24 mouse cellular contexts compared by ENCODE assay signal in genomic region chr3:98880216-98880615, GRCm38 (mm10). TPM values are rescaled to one million over a fixed set of nuclear protein-coding genes. Genes with fewer than 3 reads are reported as not detected.
A peak's percentile ranks its signal among the peaks of the same experiment; 100 is the strongest.
DNase-seq lines count a peak whose midpoint lies in the region; ATAC-seq and TF ChIP-seq lines count a peak whose summit lies in the region.
"Had no signal": no experiment of that assay in that cellular context is flagged by ENCODE, and none has a peak within 500 bp of the region (broad histone marks: within the 10 kb centered on the region; RNA-seq: fewer than 3 reads in every experiment).

No protein-coding gene starts in this region.

- no peak overlapping the region for H3K4me2 ChIP-seq in CH12.LX (ENCODE audit: insufficient read depth, low read depth, poor library complexity, severe bottlenecking)
- H3K4me2 ChIP-seq: embryonic facial prominence, embryonic 12.5 days; forebrain, embryonic 13.5 days; forebrain, embryonic 15.5 days had no signal

- no peaks in the 10 kb centered on the region for H3K9me3 ChIP-seq in CH12.LX (replicated peaks; ENCODE audit: low read length)
- H3K9me3 ChIP-seq: embryonic facial prominence, embryonic 10.5 days; embryonic facial prominence, embryonic 12.5 days; forebrain, embryonic 13.5 days; forebrain, embryonic 15.5 days had no signal

- in situ Hi-C loops in CH12.LX (cut with MboI; ENCODE audit: low pct_ligation_motif_present, low pct_unique_long_range_greater_than_20kb, low sequenced_read_pairs): no loop called here

- no peaks in the 10 kb centered on the region for H3K79me2 ChIP-seq in CH12.LX (replicated peaks; ENCODE audit: control insufficient read depth, extremely low read depth, insufficient read depth, poor library complexity, severe bottlenecking)

- H3K4me3 ChIP-seq in CH12.LX (replicated peaks in 1 of 3; ENCODE audit: low read depth in 2 of 3, low read length in 2 of 3, poor library complexity in 1 of 3): no peak overlapping the region
- H3K4me3 ChIP-seq: embryonic facial prominence, embryonic 10.5 days; embryonic facial prominence, embryonic 12.5 days; forebrain, embryonic 13.5 days; forebrain, embryonic 15.5 days had no signal

- DNase-seq in adrenal gland, postnatal 10 days: peak; percentile 19
- no peak for DNase-seq in adrenal gland, adult 18-20 months (ENCODE audit: low spot score in 2 of 2)
- peak; percentile 12 for DNase-seq in CH12.LX (ENCODE audit: extremely low read depth)
- peak; percentile 2 for DNase-seq in R1 (ENCODE audit: low read depth, low spot score)
- peak; percentile 38 for DNase-seq in skeletal muscle tissue, adult 2 months (ENCODE audit: low read depth, low spot score)
- DNase-seq in kidney, adult 9 months: no peak
- DNase-seq: adrenal gland, postnatal 25 days; cerebellum, adult 11-12 months; cerebellum, adult 2 months; cerebellum, adult 9-10 months; cerebellum, postnatal 10 days; cerebellum, postnatal 25 days; forebrain, postnatal 0 days had no signal

- no peaks in the 10 kb centered on the region for H3K36me3 ChIP-seq in CH12.LX (replicated peaks in 1 of 2; ENCODE audit: control insufficient read depth in 1 of 2, insufficient read depth in 1 of 2, low read length in 1 of 2)
- H3K36me3 ChIP-seq: embryonic facial prominence, embryonic 10.5 days; embryonic facial prominence, embryonic 12.5 days; forebrain, embryonic 15.5 days; G1E had no signal

- no peak for TF ChIP-seq EP300 in CH12.LX (IDR thresholded peaks at IDR 0.05; ENCODE audit: low read length)

- no peak for ATAC-seq in megakaryocyte-erythroid progenitor cell, adult 5-6 weeks (replicated peaks; ENCODE audit: low FRiP score, low TSS enrichment, poor library complexity, severe bottlenecking)
- ATAC-seq: forebrain, embryonic 13.5 days; forebrain, embryonic 15.5 days; forebrain, postnatal 0 days; Patski had no signal

- no peak for TF ChIP-seq CTCF in CH12.LX (conservative IDR thresholded peaks at IDR 0.05 in 1 of 2, IDR thresholded peaks at IDR 0.05 in 1 of 2; ENCODE audit: low read depth in 2 of 2, low read length in 2 of 2)

- no peak overlapping the region for H3K9ac ChIP-seq in CH12.LX (ENCODE audit: insufficient read depth, low read depth)
- H3K9ac ChIP-seq: embryonic facial prominence, embryonic 12.5 days; forebrain, embryonic 13.5 days; forebrain, embryonic 15.5 days; forebrain, postnatal 0 days had no signal

- TF ChIP-seq POLR2A in CH12.LX (IDR thresholded peaks at IDR 0.05; ENCODE audit: low read depth, low read length): no peak

- no peaks in the 10 kb centered on the region for H3K27me3 ChIP-seq in CH12.LX (replicated peaks)
- H3K27me3 ChIP-seq: embryonic facial prominence, embryonic 12.5 days; forebrain, embryonic 13.5 days; forebrain, embryonic 15.5 days; Patski had no signal

- TF ChIP-seq RAD21 in CH12.LX (IDR thresholded peaks at IDR 0.05; ENCODE audit: low read depth, low read length): no peak

- no peak overlapping the region for H3K27ac ChIP-seq in CH12.LX (ENCODE audit: insufficient read depth, low read depth)
- H3K27ac ChIP-seq: embryonic facial prominence, embryonic 10.5 days; embryonic facial prominence, embryonic 12.5 days; forebrain, embryonic 13.5 days; forebrain, embryonic 15.5 days had no signal

- dilution Hi-C loops in CH12.LX (cut with MboI; ENCODE audit: extremely low pct_ligation_motif_present, extremely low pct_unique_long_range_greater_than_20kb, low sequenced_read_pairs): no loop called here

- H3K4me1 ChIP-seq in CH12.LX (ENCODE audit: control insufficient read depth in 1 of 2, insufficient read depth in 2 of 2): peaks cover 4% of the 10 kb centered on the region in 2 experiments; a peak in 2 of 4 replicates
- H3K4me1 ChIP-seq: embryonic facial prominence, embryonic 10.5 days; embryonic facial prominence, embryonic 12.5 days; forebrain, embryonic 13.5 days; forebrain, embryonic 15.5 days had no signal

TF ChIP-seq in CH12.LX, 34 proteins besides CTCF, POLR2A, EP300 and RAD21:
- TF ChIP-seq MYC (IDR thresholded peaks at IDR 0.05; ENCODE audit: low read depth, low read length) (no peak), ZC3H11A (IDR thresholded peaks at IDR 0.05; ENCODE audit: low read depth, low read length) (no peak), MXI1 (IDR thresholded peaks at IDR 0.05; ENCODE audit: low read depth, low read length) (no peak), JUN (IDR thresholded peaks at IDR 0.05; ENCODE audit: insufficient read depth, low read depth, low read length) (no peak), KAT2A (IDR thresholded peaks at IDR 0.05; ENCODE audit: insufficient replicate concordance, low read length) (no peak), MAZ (IDR thresholded peaks at IDR 0.05; ENCODE audit: low read depth, low read length) (no peak), ZKSCAN1 (IDR thresholded peaks at IDR 0.05; ENCODE audit: borderline replicate concordance, low read depth, low read length) (no peak), UBTF (IDR thresholded peaks at IDR 0.05; ENCODE audit: low read depth, low read length) (no peak), SIN3A (IDR thresholded peaks at IDR 0.05; ENCODE audit: low read length) (no peak), E2F4 (IDR thresholded peaks at IDR 0.05; ENCODE audit: insufficient replicate concordance, low read depth, low read length) (no peak), USF2 (conservative IDR thresholded peaks at IDR 0.05; ENCODE audit: low read depth, low read length) (no peak), USF1 (IDR thresholded peaks at IDR 0.05; ENCODE audit: low read depth, low read length) (no peak), ETS1 (conservative IDR thresholded peaks at IDR 0.05; ENCODE audit: low read depth, low read length) (no peak), JUND (conservative IDR thresholded peaks at IDR 0.05; ENCODE audit: low read depth, low read length) (no peak)

RNA-seq across cellular contexts. Expression of gene Hao2, which starts 12.8 kb away (rescaled TPM):
- total RNA-seq in adrenal gland, postnatal 10 days (2021): 100 to 1,000 TPM; 106 to 158 TPM
- 100 to 1,000 TPM; 331 to 334 TPM for total RNA-seq in adrenal gland, adult 18-20 months (2021)
- total RNA-seq in CH12.LX (2012; rRNA removed) (not detected in 2 replicates), CH12.LX (2014; rRNA removed) (not detected in 2 replicates)
- not detected in 2 replicates for polyA plus RNA-seq in CH12.LX (2012; ENCODE audit: insufficient read length, low read depth)
- total RNA-seq in megakaryocyte-erythroid progenitor cell, adult 5-6 weeks (2014; fragmentation: Nextera tagmentation): not detected in 2 replicates
- not detected in 2 replicates for total RNA-seq in megakaryocyte-erythroid progenitor cell, adult 5-6 weeks (2017)
- total RNA-seq: forebrain, postnatal 0 days; G1E had no signal
- polyA plus RNA-seq: C2C12; cerebellum, adult 2 months; cortical plate, adult 2 months; embryonic facial prominence, embryonic 10.5 days; embryonic facial prominence, embryonic 14.5 days; forebrain, embryonic 11.5 days; forebrain, embryonic 15.5 days; forebrain, postnatal 0 days; G1E; Patski had no signal

RNA-seq across cellular contexts. Expression of gene Hsd3b1, which starts 20.6 kb away (rescaled TPM):
- total RNA-seq in adrenal gland, postnatal 10 days (2021): 1,000 to 10,000 TPM; 4,410 to 4,611 TPM
- over 10,000 TPM in 1 of 2 experiments, 1,000 to 10,000 TPM in 1; 7,764 to 16,960 TPM for total RNA-seq in adrenal gland, adult 18-20 months (2021)
- total RNA-seq in CH12.LX (2012; rRNA removed) (not detected in 2 replicates), CH12.LX (2014; rRNA removed) (not detected in 2 replicates)
- polyA plus RNA-seq in CH12.LX (2012; ENCODE audit: insufficient read length, low read depth): not detected in 2 replicates
- not detected in 2 replicates for total RNA-seq in megakaryocyte-erythroid progenitor cell, adult 5-6 weeks (2014; fragmentation: Nextera tagmentation)
- not detected in 2 replicates for total RNA-seq in megakaryocyte-erythroid progenitor cell, adult 5-6 weeks (2017)
- total RNA-seq: forebrain, postnatal 0 days; G1E had no signal
- polyA plus RNA-seq: C2C12; cerebellum, adult 2 months; cortical plate, adult 2 months; embryonic facial prominence, embryonic 14.5 days; forebrain, embryonic 13.5 days; forebrain, embryonic 15.5 days; forebrain, postnatal 0 days; G1E; Patski had no signal

Comparison
In these comparisons a context has a peak if more than half of its experiments do, and no peak if none do; other contexts are left out.
1. DNase-seq: peak in adrenal gland, postnatal 10 days (single experiment), CH12.LX (single experiment), R1 (single experiment) and skeletal muscle tissue, adult 2 months (single experiment); none in adrenal gland, adult 18-20 months (0 of 2) and kidney, adult 9 months (single experiment).
2. RNA of gene Hao2, which starts 12.8 kb away (total RNA-seq): 331 to 334 TPM in adrenal gland, adult 18-20 months and 106 to 158 TPM in adrenal gland, postnatal 10 days; not detected in CH12.LX and not detected in megakaryocyte-erythroid progenitor cell, adult 5-6 weeks; every median in the first group is over 100 times any median in the second.
3. RNA of gene Hsd3b1, which starts 20.6 kb away (total RNA-seq): 7,764 to 16,960 TPM in adrenal gland, adult 18-20 months and 4,410 to 4,611 TPM in adrenal gland, postnatal 10 days; not detected in CH12.LX and not detected in megakaryocyte-erythroid progenitor cell, adult 5-6 weeks; every median in the first group is over 1,000 times any median in the second.